Mouse (Mus musculus) kidney, embryonic 14.5 days (tissue): ENCODE results near the gene Zfp524. TPM values are rescaled to one million over a fixed set of nuclear protein-coding genes. Genes with fewer than 3 reads are reported as not detected.

Experiments used
- ATAC-seq: fragments of 200-750 bp; cut with Nextera tagmentation; 2 replicates; pipeline ENCODE4 v1.8.0; 2017; ENCODE audit warnings: moderate number of reproducible peaks, mild to moderate bottlenecking, moderate TSS enrichment, moderate library complexity; ENCODE audit not compliant: low FRiP score, low TSS enrichment
- H3K27ac ChIP-seq: fragments of 300-500 bp; sonication (generic); 2 replicates; pipeline ENCODE4 v1.5.1; 2014; ENCODE audit warnings: low read depth, mild to moderate bottlenecking, low read length, moderate library complexity, mixed read lengths
- H3K27me3 ChIP-seq: fragments of 300-500 bp; sonication (generic); 2 replicates; pipeline ENCODE4 v1.6.1; 2014; ENCODE audit warnings: mild to moderate bottlenecking, low read length; ENCODE audit not compliant: control insufficient read depth, insufficient read depth
- H3K36me3 ChIP-seq: fragments of 300-500 bp; sonication (generic); 2 replicates; pipeline ENCODE4 v1.6.1; 2014; ENCODE audit warnings: low read length, mixed read lengths; ENCODE audit not compliant: control insufficient read depth, insufficient read depth
- H3K4me1 ChIP-seq: fragments of 300-500 bp; sonication (generic); 2 replicates; pipeline ENCODE4 v1.6.1; 2014; ENCODE audit warnings: low read length, mixed read lengths; ENCODE audit not compliant: control insufficient read depth, insufficient read depth
- H3K4me2 ChIP-seq: fragments of 300-500 bp; sonication (generic); replicated peaks from 2 replicates; pipeline ENCODE4 v1.6.1; 2014; ENCODE audit warnings: low read depth, mild to moderate bottlenecking, low read length
- H3K4me3 ChIP-seq: fragments of 300-500 bp; sonication (generic); 2 replicates; pipeline ENCODE4 v1.5.1; 2014; ENCODE audit warnings: mild to moderate bottlenecking, low read length
- H3K9ac ChIP-seq: fragments of 300-500 bp; sonication (generic); 2 replicates; pipeline ENCODE4 v1.6.1; 2014; ENCODE audit warnings: low read depth, mild to moderate bottlenecking, low read length, moderate library complexity
- H3K9me3 ChIP-seq: fragments of 300-500 bp; sonication (generic); 2 replicates; pipeline ENCODE4 v1.6.1; 2016; ENCODE audit warnings: low read length; ENCODE audit not compliant: control insufficient read depth
- WGBS: fragments of 180-500 bp; shearing (Covaris S2); extraction: QIAGEN DNeasy Blood & Tissue Kit; methylation state at CpG from one replicate; pipeline ENCODE4 v1.1.7; 2014; 5-methylcytosine and 5-hydroxymethylcytosine counted together
- polyA plus RNA-seq: library from polyadenylated mRNA; unstranded; fragments of >200 nt; fragmentation: Nextera tagmentation; extraction: Ambion mirVana; gene quantifications from 2 replicates; pipeline ENCODE4 v1.2.1, GENCODE M21; 2014

The Zfp524 gene
- 11.7 and 12.3 TPM in 2 replicates for polyA plus RNA-seq

- Histone ChIP-seq H3K4me2 (peak within 1 kb of the TSS; percentile 52), H3K36me3 (peaks cover 36% of the 10 kb centered on the region), H3K4me3 (peak within 1 kb of the TSS; percentile 79), H3K9me3 (no peaks in the 10 kb centered on the region), H3K9ac (peak within 1 kb of the TSS; percentile 88), H3K27me3 (no peaks in the 10 kb centered on the region), H3K27ac (peak within 1 kb of the TSS; percentile 99), H3K4me1 (peaks cover 3% of the 10 kb centered on the region; the same call in 1 of the 2 replicates)
- under 1% methylated on average over 42 of the region's 42 CpGs for WGBS
- ATAC-seq, result peak; percentile 84
These were observed at the start of gene Zfp524, which contains the start of gene Fiz1 for GRCm38 (mm10) chr7:5014251-5015117. Zfp524 (plus strand) TSS chr7:5014415. Fiz1 (minus strand) TSS chr7:5014697.

- H3K27me3 ChIP-seq, result no peaks in the 10 kb centered on the region; the same call in 1 of the 2 replicates
- no peak overlapping the region for H3K4me3 ChIP-seq
- H3K36me3 ChIP-seq, result no peaks in the 10 kb centered on the region
- WGBS, result 82% methylated on average over 5 of the region's 5 CpGs
- no peaks in the 10 kb centered on the region for H3K4me1 ChIP-seq
- no peak for ATAC-seq
- no peaks in the 10 kb centered on the region for H3K9me3 ChIP-seq
- H3K27ac ChIP-seq, result no peak overlapping the region
- no peak overlapping the region for H3K9ac ChIP-seq
- H3K4me2 ChIP-seq, result no peak overlapping the region
These were observed 49.2 kb upstream of the Zfp524 start for GRCm38 (mm10) chr7:4964988-4965387.

GRCm38 (mm10) chr7:4971068-4971467 is 43.1 kb upstream of the Zfp524 start, which contains the start of gene Sbk3:
Sbk3 (minus strand) TSS chr7:4971168.
- Histone ChIP-seq H3K4me3 (no peak within 1 kb of the TSS), H3K27ac (no peak within 1 kb of the TSS)

GRCm38 (mm10) chr7:4971710-4972109 is 42.5 kb upstream of the Zfp524 start:
- ATAC-seq, result no peak
- Histone ChIP-seq H3K4me3 (no peak overlapping the region), H3K27me3 (no peaks in the 10 kb centered on the region), H3K9ac (no peak overlapping the region), H3K4me1 (no peaks in the 10 kb centered on the region), H3K27ac (no peak overlapping the region), H3K36me3 (no peaks in the 10 kb centered on the region), H3K4me2 (no peak overlapping the region), H3K9me3 (peaks cover under 1% of the 10 kb centered on the region; the same call in 1 of the 2 replicates)
- WGBS, result 15% methylated on average over 7 of the region's 7 CpGs

More at GRCm38 (mm10) chr7:4971068-4971467, 43.1 kb upstream of the Zfp524 start, which contains the start of gene Sbk3:
- Histone ChIP-seq H3K4me1 (no peaks in the 10 kb centered on the region), H3K9me3 (no peaks in the 10 kb centered on the region), H3K27me3 (no peaks in the 10 kb centered on the region; the same call in 1 of the 2 replicates), H3K36me3 (no peaks in the 10 kb centered on the region), H3K4me2 (no peak within 1 kb of the TSS), H3K9ac (no peak within 1 kb of the TSS)
- no peak for ATAC-seq
- 52% methylated on average over 6 of the region's 6 CpGs for WGBS

GRCm38 (mm10) chr7:4972321-4973047 is 41.7 kb upstream of the Zfp524 start:
- H3K36me3 ChIP-seq, result no peaks in the 10 kb centered on the region
- WGBS, result 66% methylated on average over 18 of the region's 18 CpGs
- no peak for ATAC-seq
- no peaks in the 10 kb centered on the region for H3K4me1 ChIP-seq
- H3K9ac ChIP-seq, result no peak overlapping the region
- H3K4me2 ChIP-seq, result no peak overlapping the region
- no peaks in the 10 kb centered on the region for H3K27me3 ChIP-seq
- peaks cover 3% of the 10 kb centered on the region; the same call in 1 of the 2 replicates for H3K9me3 ChIP-seq
- no peak overlapping the region for H3K27ac ChIP-seq
- no peak overlapping the region for H3K4me3 ChIP-seq

- Histone ChIP-seq H3K27me3 (no peaks in the 10 kb centered on the region), H3K9ac (no peak overlapping the region), H3K27ac (no peak overlapping the region), H3K4me3 (no peak overlapping the region), H3K4me2 (no peak overlapping the region), H3K36me3 (no peaks in the 10 kb centered on the region), H3K9me3 (peaks cover 3% of the 10 kb centered on the region; the same call in 1 of the 2 replicates), H3K4me1 (no peaks in the 10 kb centered on the region)
- 47% methylated on average over 4 of the region's 4 CpGs for WGBS
- no peak for ATAC-seq
These were observed 38.8 kb upstream of the Zfp524 start for GRCm38 (mm10) chr7:4975455-4975854.

- 92% methylated on average over 7 of the region's 7 CpGs for WGBS
- H3K4me1 ChIP-seq, result no peaks in the 10 kb centered on the region
- no peak for ATAC-seq
- peaks cover 3% of the 10 kb centered on the region; the same call in 1 of the 2 replicates for H3K9me3 ChIP-seq
- H3K36me3 ChIP-seq, result no peaks in the 10 kb centered on the region
- H3K4me3 ChIP-seq, result no peak overlapping the region
- no peak overlapping the region for H3K27ac ChIP-seq
- H3K27me3 ChIP-seq, result no peaks in the 10 kb centered on the region
- H3K9ac ChIP-seq, result no peak overlapping the region
- H3K4me2 ChIP-seq, result no peak overlapping the region
These were observed 37.4 kb upstream of the Zfp524 start for GRCm38 (mm10) chr7:4976832-4977231.

- Histone ChIP-seq H3K27me3 (no peaks in the 10 kb centered on the region), H3K4me1 (no peaks in the 10 kb centered on the region), H3K4me2 (no peak overlapping the region), H3K9me3 (peaks cover 7% of the 10 kb centered on the region; the same call in 1 of the 2 replicates), H3K27ac (no peak overlapping the region), H3K9ac (no peak overlapping the region), H3K36me3 (peaks cover 11% of the 10 kb centered on the region), H3K4me3 (no peak overlapping the region)
- no peak for ATAC-seq
- WGBS, result 64% methylated on average over 2 of the region's 2 CpGs
These were observed 26.0 kb upstream of the Zfp524 start for GRCm38 (mm10) chr7:4988250-4988649.
